Mouse (Mus musculus): Measurements from ENCODE around the gene Ltbp4. TPM values are rescaled to one million over a fixed set of nuclear protein-coding genes. Genes with fewer than 3 reads are reported as not detected.
A peak's percentile ranks its signal among the peaks of the same experiment; 100 is the strongest.

The Ltbp4 gene
- total RNA-seq, 2 experiments from 2014 or later = 62.1 to 65.3 TPM

DNA sequence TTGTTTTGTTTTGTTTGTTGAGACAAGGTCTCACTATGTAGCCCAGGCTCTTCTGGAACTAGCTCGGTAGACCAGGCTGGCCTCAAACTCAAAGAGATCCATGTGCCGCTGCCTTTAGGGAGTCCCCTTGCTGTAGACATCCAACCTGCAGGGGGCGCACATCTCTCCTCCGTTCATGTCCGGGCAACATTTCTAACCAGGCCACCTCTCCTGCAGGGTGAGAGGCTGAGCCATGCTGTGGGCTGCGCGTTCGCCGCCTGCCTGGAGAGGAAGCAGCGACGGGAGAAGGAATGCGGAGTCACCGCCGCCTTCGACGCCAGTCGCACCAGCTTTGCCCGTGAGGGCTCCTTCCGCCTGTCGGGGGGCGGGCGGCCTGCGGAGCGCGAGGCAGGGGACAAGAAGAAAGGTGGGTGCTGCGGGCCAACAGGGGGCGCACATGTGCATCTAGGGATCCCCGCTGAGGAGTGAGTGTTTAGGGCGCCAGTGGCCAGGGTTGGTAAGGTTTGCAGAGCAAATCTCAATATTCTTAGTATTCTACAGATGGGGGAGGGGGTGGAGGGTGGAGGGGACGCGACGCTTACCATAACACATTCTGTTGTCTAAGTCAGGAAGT, 63.6 kb downstream of the Ltbp4 start:
- no peak for DNase-seq
- intact Hi-C loops (cut with DNase I) = no loop called here

DNA sequence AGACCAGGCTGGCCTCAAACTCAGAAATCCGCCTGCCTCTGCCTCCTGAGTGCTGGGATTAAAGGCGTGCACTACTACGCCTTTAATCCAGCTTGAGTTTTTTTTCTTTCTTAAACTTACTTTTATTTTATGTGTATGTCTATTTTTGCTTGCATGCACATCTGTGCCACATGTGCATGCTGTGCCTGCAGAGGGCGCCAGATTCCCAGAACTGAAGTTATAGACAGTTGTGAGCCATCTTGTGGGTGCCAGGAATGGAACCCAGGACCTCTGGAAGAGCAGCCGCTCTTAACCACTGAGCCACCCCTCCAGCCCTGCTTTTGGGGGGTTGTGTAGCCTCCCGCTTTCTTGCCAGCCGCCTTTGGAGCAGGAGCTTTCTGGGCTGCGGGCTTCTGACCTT, 66.1 kb downstream of the Ltbp4 start:
- intact Hi-C loops (cut with DNase I) = no loop called here
- no peak for DNase-seq

DNA sequence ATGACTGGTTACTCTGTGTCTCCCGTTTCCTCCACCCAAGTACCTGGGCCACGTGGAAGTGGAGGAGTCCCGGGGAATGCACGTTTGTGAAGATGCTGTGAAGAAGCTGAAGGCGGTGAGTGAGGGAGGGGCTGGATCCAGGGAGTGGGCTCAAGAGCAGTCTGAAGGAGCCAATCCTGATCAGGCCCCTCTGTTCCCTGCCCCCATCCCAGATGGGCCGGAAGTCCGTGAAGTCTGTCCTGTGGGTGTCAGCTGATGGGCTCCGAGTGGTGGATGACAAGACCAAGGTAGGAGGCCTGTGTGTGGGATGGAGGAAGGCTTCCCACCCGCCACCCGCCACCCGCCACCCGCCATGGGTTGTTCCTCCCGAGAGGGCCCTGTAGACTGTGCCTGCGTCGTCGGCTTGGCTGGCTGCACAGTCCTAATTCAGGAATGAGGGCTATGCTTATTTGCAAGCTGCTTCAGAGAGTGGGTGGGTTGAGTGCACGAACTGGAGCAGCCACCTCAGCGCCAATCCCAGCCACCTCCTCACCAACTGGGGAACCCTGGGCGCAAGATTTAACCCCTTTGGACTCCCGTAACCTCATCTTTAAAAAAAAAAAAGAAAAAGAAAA, 70.9 kb downstream of the Ltbp4 start:
- DNase-seq = no peak
- intact Hi-C loops (cut with DNase I) = no loop called here

DNA sequence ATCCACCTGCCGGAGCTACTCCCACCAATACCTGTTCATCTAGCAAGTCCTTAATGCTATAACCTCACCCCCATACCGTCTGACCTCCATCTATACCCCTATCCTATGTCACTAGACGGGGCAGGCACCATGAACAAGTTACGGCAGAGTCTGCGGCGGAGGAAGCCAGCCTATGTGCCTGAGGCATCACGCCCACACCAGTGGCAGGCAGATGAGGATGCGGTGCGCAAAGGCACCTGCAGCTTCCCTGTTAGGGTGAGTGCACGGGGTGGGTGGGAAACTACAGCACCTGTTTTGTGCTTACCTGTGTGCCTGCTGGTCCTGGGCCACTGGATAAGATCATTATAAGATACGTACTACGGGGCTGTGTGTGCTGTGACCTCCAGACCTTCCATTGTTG, 72.7 kb downstream of the Ltbp4 start:
- no peak for DNase-seq
- intact Hi-C loops (cut with DNase I) = no loop called here

DNA sequence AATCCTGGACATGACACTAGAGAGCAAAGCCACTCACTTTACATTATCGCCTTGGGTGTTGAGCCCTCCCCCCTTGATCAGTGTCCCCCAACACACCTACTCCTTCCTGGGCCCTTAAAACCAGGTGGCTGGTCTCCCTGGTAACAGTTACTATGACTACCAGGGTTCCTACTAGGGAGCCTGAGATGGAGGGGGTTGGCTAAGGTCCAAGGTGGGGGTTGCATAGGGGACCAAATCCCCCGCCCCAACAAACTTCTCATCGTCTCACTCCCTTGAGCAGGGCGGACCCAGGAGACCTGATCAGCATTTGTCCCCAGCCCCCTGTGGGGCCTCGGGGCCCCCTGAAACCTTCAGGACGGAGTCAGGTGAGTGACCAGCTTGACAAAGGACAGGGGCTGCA, 75.6 kb downstream of the Ltbp4 start:
- no peak for DNase-seq
- intact Hi-C loops (cut with DNase I) = no loop called here

DNA sequence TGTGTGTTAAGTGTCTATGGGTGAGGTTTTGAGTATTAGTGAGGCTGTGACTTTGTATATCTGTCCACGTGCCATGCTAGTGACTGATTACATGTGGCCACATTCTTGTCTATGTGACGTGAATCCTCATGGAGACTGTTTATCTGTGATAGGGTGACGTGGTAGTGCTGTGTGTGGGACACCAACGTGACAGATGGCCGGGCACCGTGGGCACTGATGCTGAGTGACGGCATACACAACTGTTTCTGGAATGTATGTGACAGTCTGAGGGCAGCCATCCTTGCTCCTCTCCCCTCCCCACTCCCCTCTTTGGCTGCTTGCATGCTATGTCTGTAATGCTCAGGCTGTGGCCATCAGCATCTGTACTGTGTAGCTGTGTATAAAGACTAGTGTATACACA, 76.6 kb downstream of the Ltbp4 start:
- DNase-seq = no peak
- intact Hi-C loops (cut with DNase I) = no loop called here

DNA sequence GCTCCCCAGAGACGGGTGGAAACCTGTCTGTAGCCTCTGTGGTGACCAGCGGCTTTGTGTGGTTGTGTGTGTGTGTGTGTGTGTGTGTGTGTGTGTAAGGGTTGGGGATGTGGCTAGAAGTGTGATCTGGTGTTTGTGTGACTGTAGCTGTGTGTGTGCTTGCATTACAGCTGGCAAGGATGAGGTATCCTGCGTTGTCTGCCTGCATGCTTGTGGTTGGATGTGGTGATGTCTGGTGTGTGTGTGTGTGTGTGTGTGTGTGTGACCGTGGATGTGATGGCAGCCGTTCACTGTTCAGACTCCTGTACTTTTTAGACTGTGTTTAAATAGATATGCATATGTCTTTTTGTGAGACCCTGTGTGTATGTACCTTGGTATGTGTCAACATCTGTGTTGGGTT, 77.7 kb downstream of the Ltbp4 start:
- intact Hi-C loops (cut with DNase I) = no loop called here
- no peak for DNase-seq

DNA sequence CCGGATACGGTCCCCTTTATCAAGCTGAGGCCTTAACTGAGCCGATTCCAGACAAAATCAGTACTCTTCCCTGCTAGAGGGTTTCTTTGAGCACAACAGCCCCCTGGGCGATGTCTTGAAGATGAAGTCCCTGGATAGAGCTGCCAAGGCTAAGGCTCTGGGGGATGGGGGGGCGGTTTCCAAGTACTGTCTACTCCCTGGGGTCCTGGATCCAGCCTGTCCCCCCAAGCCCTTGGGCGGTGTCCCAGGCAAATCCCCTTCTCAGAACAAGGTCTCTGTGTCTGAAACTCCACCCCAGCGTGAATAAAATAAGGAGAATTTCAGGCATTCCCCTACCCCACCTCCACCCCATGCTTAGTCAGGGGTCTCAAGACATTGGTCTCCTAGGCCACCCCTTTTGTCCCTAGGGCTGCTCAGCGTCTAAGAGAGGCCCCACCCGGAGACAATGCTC, 78.2 kb downstream of the Ltbp4 start:
- intact Hi-C loops (cut with DNase I) = no loop called here

DNA sequence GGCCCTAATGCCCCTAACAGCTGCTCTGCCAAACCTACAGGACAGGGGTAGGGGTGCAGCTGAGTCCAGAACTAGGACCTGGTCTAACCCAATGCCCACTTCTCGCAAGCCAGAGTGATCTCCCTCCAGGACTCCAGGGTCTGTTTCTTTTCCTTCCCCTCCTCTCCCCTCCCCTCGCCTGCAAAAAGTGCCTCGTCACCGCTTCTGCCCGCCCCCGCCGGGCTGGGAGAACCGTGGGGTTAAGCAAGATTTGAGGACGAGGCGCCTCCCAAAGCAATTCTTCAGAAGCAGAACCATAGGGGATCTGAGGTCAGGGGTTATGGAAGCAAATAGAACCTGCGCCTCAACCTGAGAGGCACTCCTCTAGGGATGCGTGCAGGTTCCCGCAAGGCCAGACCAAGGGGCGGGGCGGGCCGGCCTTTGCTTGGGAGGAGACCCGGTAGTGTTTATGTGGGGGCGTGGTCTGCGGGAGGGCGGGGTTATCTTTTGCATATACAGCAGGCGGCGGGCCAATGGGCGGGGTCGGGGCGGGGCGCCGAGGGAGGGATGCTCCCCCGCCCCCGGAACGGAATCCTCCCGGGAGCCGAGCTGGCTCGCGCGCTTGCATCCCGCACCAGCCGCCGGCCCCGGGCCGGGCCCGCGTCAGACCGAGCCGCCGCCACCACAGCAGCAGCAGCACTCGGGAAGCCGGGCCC, 79.1 kb downstream of the Ltbp4 start, which contains the start of gene Numbl:
Numbl (plus strand) TSS at position 229 of the 695 bp plus-strand sequence.
- DNase-seq = peak; percentile 94 to 95
- intact Hi-C loops (cut with DNase I) = no loop called here

More for the DNA sequence above, 78.2 kb downstream of the Ltbp4 start:
- no peak for DNase-seq

DNA sequence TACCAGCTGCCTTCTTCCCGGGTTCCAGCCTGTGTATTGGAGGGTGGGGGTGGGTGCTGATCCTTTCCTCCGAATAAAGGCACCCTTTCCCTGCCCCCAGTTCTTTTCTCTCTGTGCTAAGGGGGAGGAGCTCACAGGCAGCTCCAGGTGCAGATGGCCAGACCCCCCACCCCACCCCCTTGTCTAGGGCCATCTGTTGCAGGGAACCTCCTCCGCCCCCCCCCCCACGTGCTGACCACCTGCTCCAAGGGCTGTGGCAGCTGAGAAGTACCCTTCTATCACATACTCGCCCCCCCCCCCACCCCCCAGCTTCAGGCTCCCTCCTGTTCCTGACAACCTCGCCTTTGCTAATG, 79.7 kb downstream of the Ltbp4 start:
- intact Hi-C loops (cut with DNase I) = no loop called here
- no peak for DNase-seq

DNA sequence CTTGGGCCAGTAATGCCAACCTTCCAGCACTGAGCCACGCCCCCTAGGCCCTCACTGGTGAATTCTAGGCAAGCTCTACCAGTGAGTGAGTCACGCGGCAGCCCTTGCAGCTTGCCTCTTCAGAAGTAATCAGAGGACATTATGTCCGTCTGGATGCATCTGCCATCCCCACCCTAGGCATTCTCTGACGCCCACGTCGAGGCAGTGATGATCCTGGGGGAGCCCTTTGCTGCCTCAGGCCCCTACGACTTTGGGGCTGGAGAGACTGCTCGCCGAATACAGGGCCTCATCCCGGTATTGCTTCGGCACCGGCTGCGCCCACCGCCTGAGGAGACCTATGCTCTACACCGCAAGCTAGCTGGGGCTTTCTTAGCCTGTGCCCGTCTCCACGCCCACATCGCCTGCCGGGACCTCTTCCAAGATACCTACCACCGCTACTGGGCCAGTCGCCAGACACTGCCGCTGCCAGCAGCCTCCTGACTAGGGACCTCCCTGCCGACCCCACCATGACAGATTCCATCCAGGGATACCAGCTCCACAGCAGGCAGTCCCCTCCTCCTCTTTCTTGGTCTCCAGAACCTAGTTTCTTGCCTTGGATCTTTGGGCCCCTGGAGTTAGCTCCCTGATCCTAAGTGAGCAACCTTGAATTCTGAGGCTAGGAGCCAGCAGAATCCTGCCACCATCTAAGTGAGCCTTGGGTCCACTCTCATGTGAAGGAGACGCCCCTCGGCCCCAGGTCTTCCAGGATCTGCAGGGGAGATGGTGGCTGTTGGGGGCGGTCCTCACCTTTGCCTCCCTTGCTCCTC, 80.2 kb downstream of the Ltbp4 start:
- DNase-seq = peak; percentile 31 to 35
- intact Hi-C loops (cut with DNase I) = no loop called here

DNA sequence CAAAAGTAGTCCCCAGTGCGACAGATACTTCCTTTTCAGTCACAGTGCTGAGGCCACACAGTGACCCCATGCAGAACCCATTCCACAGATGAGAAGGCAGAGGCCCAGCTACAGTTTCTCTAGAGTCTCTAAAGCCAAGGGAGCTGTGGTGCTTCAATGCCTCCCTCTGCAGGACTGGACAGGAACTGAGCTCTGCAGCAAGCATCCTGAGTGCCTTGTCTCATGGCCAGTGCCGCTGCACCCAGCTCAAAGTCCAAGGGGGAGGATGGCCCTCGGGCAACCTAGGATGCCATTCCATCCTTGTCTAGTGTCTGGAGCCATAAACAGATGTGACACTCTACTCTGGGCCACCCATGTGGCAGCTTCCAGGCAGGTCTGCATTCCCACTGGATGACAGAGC, 81.8 kb downstream of the Ltbp4 start:
- DNase-seq = no peak
- intact Hi-C loops (cut with DNase I) = no loop called here

Other genes starting within 250 kb of the Ltbp4 start
- gene Cyp2f2, start 217.8 kb downstream of the Ltbp4 start, total RNA-seq (2021) = under 1 TPM; 0.67 to 0.89 TPM
- not detected for gene Cyp2t4, start 184.0 kb downstream of the Ltbp4 start, total RNA-seq (2021)
- gene Egln2, start 170.9 kb downstream of the Ltbp4 start, total RNA-seq (2021) = 100 to 1,000 TPM in 1 of 2 experiments, 10 to 100 TPM in 1; 99.1 to 112 TPM
- 1 to 10 TPM; 8.5 to 9.3 TPM for gene Rab4b, start 158.8 kb downstream of the Ltbp4 start, total RNA-seq (2021)
- not detected for gene Gm21983, start 156.6 kb downstream of the Ltbp4 start, total RNA-seq (2021)
- under 1 TPM; 0.57 to 0.69 TPM for gene Mia, start 156.5 kb downstream of the Ltbp4 start, total RNA-seq (2021)
- gene BC024978, start 141.9 kb downstream of the Ltbp4 start, total RNA-seq (2021) = 10 to 100 TPM; 11.6 to 18.1 TPM
- gene Snrpa, start 141.4 kb downstream of the Ltbp4 start, total RNA-seq (2021) = 10 to 100 TPM; 29.9 to 32.9 TPM
- gene Itpkc, start 109.0 kb downstream of the Ltbp4 start, total RNA-seq (2021) = 1 to 10 TPM; 3.3 to 3.6 TPM
- gene Coq8b, start 104.7 kb downstream of the Ltbp4 start, total RNA-seq (2021) = 1 to 10 TPM; 2.5 to 3.1 TPM
- gene Numbl, start 79.3 kb downstream of the Ltbp4 start, total RNA-seq (2021) = 1 to 10 TPM; 4.4 TPM
- gene Shkbp1, start 18.3 kb upstream of the Ltbp4 start, total RNA-seq (2021) = 1 to 10 TPM; 1.7 to 2.1 TPM
- gene Gm20479, start 19.7 kb upstream of the Ltbp4 start, total RNA-seq (2021) = not detected
- gene Sptbn4, start 110.0 kb upstream of the Ltbp4 start, total RNA-seq (2021) = under 1 TPM in 1 of 2 experiments, not detected in 1; 0.03 TPM
- gene Blvrb, start 110.3 kb upstream of the Ltbp4 start, total RNA-seq (2021) = 10 to 100 TPM; 10.9 to 12.7 TPM
- 1 to 10 TPM; 4.5 to 5.3 TPM for gene Sertad3, start 136.1 kb upstream of the Ltbp4 start, total RNA-seq (2021)
- gene Sertad1, start 149.2 kb upstream of the Ltbp4 start, total RNA-seq (2021) = 1 to 10 TPM; 7.1 to 8.8 TPM
- 10 to 100 TPM in 1 of 2 experiments, 1 to 10 TPM in 1; 4.6 to 10.7 TPM for gene Prx, start 161.6 kb upstream of the Ltbp4 start, total RNA-seq (2021)
- gene Hipk4, start 185.6 kb upstream of the Ltbp4 start, total RNA-seq (2021) = under 1 TPM; 0.07 to 0.08 TPM
- 10 to 100 TPM; 12.6 to 13.6 TPM for gene Pld3, start 215.5 kb upstream of the Ltbp4 start, total RNA-seq (2021)
- 100 to 1,000 TPM in 1 of 2 experiments, 10 to 100 TPM in 1; 96.8 to 127 TPM for gene 2310022A10Rik, start 215.5 kb upstream of the Ltbp4 start, total RNA-seq (2021)